Mouse (Mus musculus) stomach, postnatal 0 days (tissue): ENCODE measurements around the gene Apobr.

ENCODE experiments used
- CTCF ChIP-seq: IDR thresholded peaks from 2 replicates; pipeline ENCODE4 v1.5.1; 2016; ENCODE audit warnings: antibody characterized with exemption, low read depth, mild to moderate bottlenecking, moderate library complexity
- EP300 ChIP-seq: optimal IDR thresholded peaks from 2 replicates; pipeline ENCODE3; 2016; ENCODE audit warnings: antibody characterized with exemption

DNA sequence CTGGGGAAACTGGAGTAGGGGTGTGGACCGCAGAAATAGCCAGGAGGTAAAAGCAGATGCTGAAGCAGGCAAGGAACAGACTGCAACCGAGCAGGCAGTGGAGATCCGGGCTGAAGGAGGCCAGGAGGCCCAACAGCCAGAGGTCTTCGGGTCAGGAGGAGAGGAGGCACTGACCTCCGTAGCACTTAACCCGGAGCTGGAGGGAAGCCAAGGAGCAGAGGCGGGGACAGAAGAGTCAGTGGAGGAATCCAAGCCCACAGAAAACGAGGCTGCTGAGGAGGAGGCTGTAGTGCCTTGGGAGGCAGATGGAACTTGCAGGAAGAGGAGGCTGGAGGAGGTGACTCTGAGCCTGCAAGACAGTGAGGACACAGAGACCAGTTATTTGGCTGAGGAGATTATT is 2.1 kb downstream of the Apobr start:
- TF ChIP-seq CTCF (no peak), EP300 (no peak)
